Mouse (Mus musculus): ENCODE results near the gene Lrrc75a. TPM values are rescaled to one million over a fixed set of nuclear protein-coding genes. Genes with fewer than 3 reads are reported as not detected.
A peak's percentile ranks its signal among the peaks of the same experiment; 100 is the strongest.

Lrrc75a gene
- total RNA-seq, 2 experiments from 2014 or later = 14.4 to 16.7 TPM

- intact Hi-C loops (cut with DNase I) = no loop called here
- no peak for DNase-seq
These were observed 25.5 kb downstream of the Lrrc75a start for GRCm38 (mm10) chr11:62622850-62623249.

- intact Hi-C loops (cut with DNase I) = no loop called here
- no peak for DNase-seq
These were observed 26.6 kb downstream of the Lrrc75a start for GRCm38 (mm10) chr11:62621586-62622283.

- intact Hi-C loops (cut with DNase I) = no loop called here
- no peak for DNase-seq
These were observed 27.2 kb downstream of the Lrrc75a start for GRCm38 (mm10) chr11:62621079-62621478.

GRCm38 (mm10) chr11:62615456-62615855 lies 32.9 kb downstream of the Lrrc75a start:
- no peak for DNase-seq
- intact Hi-C loops (cut with DNase I) = no loop called here

GRCm38 (mm10) chr11:62614876-62615410 lies 33.4 kb downstream of the Lrrc75a start:
- intact Hi-C loops (cut with DNase I) = loop anchor here (5.0 kb wide), 2 partner anchors 32 to 62 kb away; partner anchors contain the start of genes Lrrc75a and Mmgt2
- no peak for DNase-seq

- DNase-seq = peak; percentile 97
- intact Hi-C loops (cut with DNase I) = loop anchor here (5.0 kb wide), 2 partner anchors 33 to 63 kb away; partner anchors contain the start of genes Lrrc75a and Mmgt2
These were observed 34.5 kb downstream of the Lrrc75a start for GRCm38 (mm10) chr11:62613657-62614365.

- intact Hi-C loops (cut with DNase I) = loop anchor here (5.0 kb wide), 2 partner anchors 35 to 65 kb away; partner anchors contain the start of genes Lrrc75a and Mmgt2
These were observed 35.7 kb downstream of the Lrrc75a start for GRCm38 (mm10) chr11:62612604-62613003.

GRCm38 (mm10) chr11:62610304-62610703 lies 38.0 kb downstream of the Lrrc75a start:
- intact Hi-C loops (cut with DNase I) = loop anchor here (5.0 kb wide), 2 partner anchors 37 to 67 kb away; partner anchors contain the start of genes Lrrc75a and Mmgt2
- no peak for DNase-seq

More at GRCm38 (mm10) chr11:62612604-62613003, 35.7 kb downstream of the Lrrc75a start:
- DNase-seq = no peak

GRCm38 (mm10) chr11:62608826-62609675 lies 39.3 kb downstream of the Lrrc75a start:
- no peak for DNase-seq
- intact Hi-C loops (cut with DNase I) = no loop called here

- intact Hi-C loops (cut with DNase I) = no loop called here
- no peak for DNase-seq
These were observed 40.4 kb downstream of the Lrrc75a start for GRCm38 (mm10) chr11:62607952-62608201.

- intact Hi-C loops (cut with DNase I) = no loop called here
- DNase-seq = no peak
These were observed 41.0 kb downstream of the Lrrc75a start for GRCm38 (mm10) chr11:62607170-62607951.

- DNase-seq = peak; percentile 24
- intact Hi-C loops (cut with DNase I) = no loop called here
These were observed 41.8 kb downstream of the Lrrc75a start for GRCm38 (mm10) chr11:62606299-62607169.

- intact Hi-C loops (cut with DNase I) = no loop called here
- no peak for DNase-seq
These were observed 42.6 kb downstream of the Lrrc75a start for GRCm38 (mm10) chr11:62605619-62606298.

- DNase-seq = no peak
- intact Hi-C loops (cut with DNase I) = no loop called here
These were observed 43.3 kb downstream of the Lrrc75a start for GRCm38 (mm10) chr11:62604886-62605618.

- DNase-seq = no peak
- intact Hi-C loops (cut with DNase I) = no loop called here
These were observed 44.1 kb downstream of the Lrrc75a start for GRCm38 (mm10) chr11:62604123-62604706.

- DNase-seq = no peak
- intact Hi-C loops (cut with DNase I) = no loop called here
These were observed 44.8 kb downstream of the Lrrc75a start for GRCm38 (mm10) chr11:62603312-62604056.
